Mouse (Mus musculus) heart, postnatal 0 days (tissue): ENCODE data around the gene Krtap19-9b. TPM values are rescaled to one million over a fixed set of nuclear protein-coding genes. Genes with fewer than 3 reads are reported as not detected.

ENCODE experiments used
- ATAC-seq: fragments of 200-750 bp; cut with Nextera tagmentation; 2 replicates; pipeline ENCODE4 v1.8.0; 2017; ENCODE audit warnings: low read depth, moderate number of reproducible peaks, moderate library complexity; ENCODE audit not compliant: insufficient read depth
- DNase-seq: peaks from one replicate; pipeline ENCODE4 v3.0.0-alpha.2; 2016; ENCODE audit warnings: low spot score
- H3K27ac ChIP-seq: fragments of 300-500 bp; sonication (generic); 2 replicates; pipeline ENCODE4 v1.5.1; 2014; ENCODE audit warnings: low read depth, mild to moderate bottlenecking
- H3K27me3 ChIP-seq: fragments of 300-500 bp; sonication (generic); 2 replicates; pipeline ENCODE4 v1.6.1; 2014; ENCODE audit warnings: low read length, mixed read lengths; ENCODE audit not compliant: control insufficient read depth, insufficient read depth
- H3K36me3 ChIP-seq: fragments of 300-500 bp; sonication (generic); replicated peaks from 2 replicates; pipeline ENCODE4 v1.6.1; 2014; ENCODE audit warnings: low read length, mixed read lengths; ENCODE audit not compliant: control insufficient read depth, insufficient read depth
- H3K4me1 ChIP-seq: fragments of 300-500 bp; sonication (generic); 2 replicates; pipeline ENCODE4 v1.6.1; 2014; ENCODE audit warnings: antibody characterized with exemption; ENCODE audit not compliant: control insufficient read depth, insufficient read depth
- H3K4me2 ChIP-seq: fragments of 300-500 bp; sonication (generic); 2 replicates; pipeline ENCODE4 v1.6.1; 2014; ENCODE audit warnings: low read depth, mild to moderate bottlenecking, low read length, moderate library complexity
- H3K4me3 ChIP-seq: fragments of 300-500 bp; sonication (generic); 2 replicates; pipeline ENCODE4 v1.5.1; 2014; ENCODE audit warnings: low read depth, low read length
- H3K9ac ChIP-seq: fragments of 300-500 bp; sonication (generic); replicated peaks from 2 replicates; pipeline ENCODE4 v1.6.1; 2014; ENCODE audit warnings: low read depth, low read length, mixed read lengths
- H3K9me3 ChIP-seq: fragments of 300-500 bp; sonication (generic); replicated peaks from 2 replicates; pipeline ENCODE4 v1.6.1; 2016; ENCODE audit warnings: low read length; ENCODE audit not compliant: control insufficient read depth
- CTCF ChIP-seq: IDR thresholded peaks from 2 replicates; pipeline ENCODE4 v1.5.1; 2016; ENCODE audit warnings: antibody characterized with exemption, control low read depth, low read depth
- EP300 ChIP-seq: IDR thresholded peaks from 2 replicates; pipeline ENCODE4 v1.6.1; 2016; ENCODE audit warnings: antibody characterized with exemption, low read depth
- WGBS: fragments of 180-500 bp; shearing (Covaris S2); extraction: QIAGEN DNeasy Blood & Tissue Kit; methylation state at CpG from one replicate; pipeline ENCODE4 v1.1.7; 2014; 5-methylcytosine and 5-hydroxymethylcytosine counted together
- polyA plus RNA-seq: library from polyadenylated mRNA; unstranded; fragments of >200 nt; fragmentation: Nextera tagmentation; extraction: Ambion mirVana; gene quantifications from 2 replicates; pipeline ENCODE4 v1.2.1, GENCODE M21; 2015
- total RNA-seq: library from RNA; depleted of rRNA; stranded (reverse); fragments of >200 nt; gene quantifications from 2 replicates; pipeline ENCODE4 v1.2.3, GENCODE M21; 2014; ENCODE audit warnings: low replicate concordance; rRNA removed

Krtap19-9b gene
- total and polyA plus RNA-seq, 2 experiments from 2014 or later: not detected

GRCm38 (mm10) chr16:88884989-88885388, 47.1 kb downstream of the Krtap19-9b start, which contains the start of gene Krtap19-4:
Gene Krtap19-4 (minus strand): TSS chr16:88885089.
- H3K27me3 ChIP-seq: no peaks in the 10 kb centered on the region
- H3K9ac ChIP-seq: no peak within 1 kb of the TSS
- ATAC-seq (no peak), DNase-seq (no peak)
- no peaks in the 10 kb centered on the region for H3K36me3 ChIP-seq
- no peaks in the 10 kb centered on the region for H3K9me3 ChIP-seq
- H3K27ac ChIP-seq: no peak within 1 kb of the TSS
- 75% methylated on average over 5 of the region's 5 CpGs for WGBS
- no peaks in the 10 kb centered on the region for H3K4me1 ChIP-seq
- no peak within 1 kb of the TSS for H3K4me3 ChIP-seq
- no peak for TF ChIP-seq CTCF
- no peak for TF ChIP-seq EP300
- no peak within 1 kb of the TSS for H3K4me2 ChIP-seq

Other genes with a start within 250 kb of the Krtap19-9b start
- gene 2310061N02Rik, start 224.3 kb downstream of the Krtap19-9b start, total RNA-seq: not detected in 2 replicates
- gene 2310061N02Rik, start 224.3 kb downstream of the Krtap19-9b start, polyA plus RNA-seq: not detected in 2 replicates
- not detected in 2 replicates for gene Krtap13-1, start 203.4 kb downstream of the Krtap19-9b start, total RNA-seq
- not detected in 2 replicates for gene Krtap13-1, start 203.4 kb downstream of the Krtap19-9b start, polyA plus RNA-seq
- not detected in 2 replicates for gene Krtap13, start 180.6 kb downstream of the Krtap19-9b start, total RNA-seq
- gene Krtap13, start 180.6 kb downstream of the Krtap19-9b start, polyA plus RNA-seq: not detected in 2 replicates
- gene 2310034C09Rik, start 173.4 kb downstream of the Krtap19-9b start, total RNA-seq: not detected in 2 replicates
- not detected in 2 replicates for gene 2310034C09Rik, start 173.4 kb downstream of the Krtap19-9b start, polyA plus RNA-seq
- not detected in 2 replicates for gene 2310057N15Rik, start 158.1 kb downstream of the Krtap19-9b start, total RNA-seq
- not detected in 2 replicates for gene 2310057N15Rik, start 158.1 kb downstream of the Krtap19-9b start, polyA plus RNA-seq
- not detected in 2 replicates for gene Gm5965, start 154.4 kb downstream of the Krtap19-9b start, total RNA-seq
- gene Gm5965, start 154.4 kb downstream of the Krtap19-9b start, polyA plus RNA-seq: not detected in 2 replicates
- gene Gm20741, start 120.0 kb downstream of the Krtap19-9b start, total RNA-seq: not detected in 2 replicates
- not detected in 2 replicates for gene Gm20741, start 120.0 kb downstream of the Krtap19-9b start, polyA plus RNA-seq
- not detected in 2 replicates for gene Krtap15, start 112.0 kb downstream of the Krtap19-9b start, total RNA-seq
- not detected in 2 replicates for gene Krtap15, start 112.0 kb downstream of the Krtap19-9b start, polyA plus RNA-seq
- not detected in 2 replicates for gene Krtap14, start 106.1 kb downstream of the Krtap19-9b start, total RNA-seq
- not detected in 2 replicates for gene Krtap14, start 106.1 kb downstream of the Krtap19-9b start, polyA plus RNA-seq
- not detected in 2 replicates for gene Krtap19-1, start 62.9 kb downstream of the Krtap19-9b start, total RNA-seq
- gene Krtap19-1, start 62.9 kb downstream of the Krtap19-9b start, polyA plus RNA-seq: not detected in 2 replicates
- not detected in 2 replicates for gene Krtap19-2, start 58.0 kb downstream of the Krtap19-9b start, total RNA-seq
- not detected in 2 replicates for gene Krtap19-2, start 58.0 kb downstream of the Krtap19-9b start, polyA plus RNA-seq
- not detected in 2 replicates for gene Krtap19-3, start 54.2 kb downstream of the Krtap19-9b start, total RNA-seq
- not detected in 2 replicates for gene Krtap19-3, start 54.2 kb downstream of the Krtap19-9b start, polyA plus RNA-seq
- not detected in 2 replicates for gene Krtap19-4, start 47.2 kb downstream of the Krtap19-9b start, total RNA-seq
- gene Krtap19-4, start 47.2 kb downstream of the Krtap19-9b start, polyA plus RNA-seq: not detected in 2 replicates
- gene Krtap19-5, start 35.8 kb downstream of the Krtap19-9b start, total RNA-seq: not detected in 2 replicates
- not detected in 2 replicates for gene Krtap19-5, start 35.8 kb downstream of the Krtap19-9b start, polyA plus RNA-seq
- not detected in 2 replicates for gene Krtap16-3, start 30.6 kb upstream of the Krtap19-9b start, total RNA-seq
- not detected in 2 replicates for gene Krtap16-3, start 30.6 kb upstream of the Krtap19-9b start, polyA plus RNA-seq
- gene Krtap22-2, start 78.5 kb upstream of the Krtap19-9b start, total RNA-seq: not detected in 2 replicates
- not detected in 2 replicates for gene Krtap22-2, start 78.5 kb upstream of the Krtap19-9b start, polyA plus RNA-seq
- gene Gm10229, start 83.0 kb upstream of the Krtap19-9b start, total RNA-seq: not detected in 2 replicates
- gene Gm10229, start 83.0 kb upstream of the Krtap19-9b start, polyA plus RNA-seq: not detected in 2 replicates
- not detected in 2 replicates for gene Krtap6-1, start 99.4 kb upstream of the Krtap19-9b start, total RNA-seq
- not detected in 2 replicates for gene Krtap6-1, start 99.4 kb upstream of the Krtap19-9b start, polyA plus RNA-seq
- gene Gm10228, start 109.2 kb upstream of the Krtap19-9b start, total RNA-seq: not detected in 2 replicates
- not detected in 2 replicates for gene Gm10228, start 109.2 kb upstream of the Krtap19-9b start, polyA plus RNA-seq
- not detected in 2 replicates for gene Krtap6-5, start 115.6 kb upstream of the Krtap19-9b start, total RNA-seq
- gene Krtap6-5, start 115.6 kb upstream of the Krtap19-9b start, polyA plus RNA-seq: not detected in 2 replicates
- gene 1110025L11Rik, start 131.7 kb upstream of the Krtap19-9b start, total RNA-seq: not detected in 2 replicates
- not detected in 2 replicates for gene 1110025L11Rik, start 131.7 kb upstream of the Krtap19-9b start, polyA plus RNA-seq
- not detected in 2 replicates for gene Krtap6-3, start 151.8 kb upstream of the Krtap19-9b start, total RNA-seq
- gene Krtap6-3, start 151.8 kb upstream of the Krtap19-9b start, polyA plus RNA-seq: not detected in 2 replicates
- gene Gm6358, start 208.6 kb upstream of the Krtap19-9b start, total RNA-seq: not detected in 2 replicates
- not detected in 2 replicates for gene Gm6358, start 208.6 kb upstream of the Krtap19-9b start, polyA plus RNA-seq
- not detected in 2 replicates for gene Gm10061, start 218.8 kb upstream of the Krtap19-9b start, total RNA-seq
- not detected in 2 replicates for gene Gm10061, start 218.8 kb upstream of the Krtap19-9b start, polyA plus RNA-seq
- not detected in 2 replicates for gene Gm9789, start 225.7 kb upstream of the Krtap19-9b start, total RNA-seq
- gene Gm9789, start 225.7 kb upstream of the Krtap19-9b start, polyA plus RNA-seq: not detected in 2 replicates
- not detected in 2 replicates for gene Gm7735, start 237.2 kb upstream of the Krtap19-9b start, total RNA-seq
- not detected in 2 replicates for gene Gm7735, start 237.2 kb upstream of the Krtap19-9b start, polyA plus RNA-seq
- gene 1110057P08Rik, start 242.5 kb upstream of the Krtap19-9b start, total RNA-seq: not detected in 2 replicates
- gene 1110057P08Rik, start 242.5 kb upstream of the Krtap19-9b start, polyA plus RNA-seq: not detected in 2 replicates